Mouse (Mus musculus) cerebellum, postnatal 36 days (tissue): Measurements from ENCODE around the gene Cox5a.

ENCODE experiments used
- DNase-seq, 2 experiments: peaks; one replicate each; pipeline ENCODE4 v3.0.0; 2021 to 2022; ENCODE audit warnings: mixed read lengths in 2 of 2

The Cox5a gene

GRCm38 (mm10) chr9:57526435-57526834 lies 5.4 kb downstream of the Cox5a start:
- no peak for DNase-seq

GRCm38 (mm10) chr9:57531946-57532345 lies 10.9 kb downstream of the Cox5a start:
- no peak for DNase-seq

- DNase-seq: no peak
These were observed 15.3 kb downstream of the Cox5a start for GRCm38 (mm10) chr9:57536362-57536761.

- peak; percentile 92 for DNase-seq
These were observed 16.1 kb downstream of the Cox5a start, which contains the start of gene Fam219b for GRCm38 (mm10) chr9:57537044-57537727. Fam219b (plus strand) TSS chr9:57537528.

GRCm38 (mm10) chr9:57537728-57538181 lies 16.7 kb downstream of the Cox5a start:
- peak in 1 of 2 experiments; percentile 45 for DNase-seq

GRCm38 (mm10) chr9:57539550-57539949 lies 18.5 kb downstream of the Cox5a start:
- DNase-seq: no peak

GRCm38 (mm10) chr9:57541312-57541711 lies 20.2 kb downstream of the Cox5a start:
- DNase-seq: peak; percentile 47 to 65

GRCm38 (mm10) chr9:57543951-57544350 lies 22.9 kb downstream of the Cox5a start:
- no peak for DNase-seq

GRCm38 (mm10) chr9:57547287-57547686 lies 26.2 kb downstream of the Cox5a start:
- DNase-seq: peak; percentile 37 to 43

- DNase-seq: no peak
These were observed 26.8 kb downstream of the Cox5a start for GRCm38 (mm10) chr9:57547869-57548268.

GRCm38 (mm10) chr9:57549186-57549585 lies 28.1 kb downstream of the Cox5a start:
- peak in 1 of 2 experiments; percentile 29 for DNase-seq

GRCm38 (mm10) chr9:57550126-57550862 lies 29.2 kb downstream of the Cox5a start:
- DNase-seq: no peak

- DNase-seq: peak; percentile 68 to 72
These were observed 31.2 kb downstream of the Cox5a start, which contains the start of gene Mpi for GRCm38 (mm10) chr9:57552139-57552887. Mpi (minus strand) TSS chr9:57552763.

GRCm38 (mm10) chr9:57553119-57553518 lies 32.0 kb downstream of the Cox5a start:
- DNase-seq: no peak

GRCm38 (mm10) chr9:57554753-57555152 lies 33.7 kb downstream of the Cox5a start:
- no peak for DNase-seq

- DNase-seq: no peak
These were observed 36.1 kb downstream of the Cox5a start for GRCm38 (mm10) chr9:57557215-57557614.

GRCm38 (mm10) chr9:57558625-57559024 lies 37.6 kb downstream of the Cox5a start:
- no peak for DNase-seq

GRCm38 (mm10) chr9:57559568-57559967 lies 38.5 kb downstream of the Cox5a start:
- no peak for DNase-seq

- no peak for DNase-seq
These were observed 39.2 kb downstream of the Cox5a start for GRCm38 (mm10) chr9:57560263-57560662.

- peak; percentile 94 to 95 for DNase-seq
These were observed 40.0 kb downstream of the Cox5a start, which contains the start of gene Scamp2 for GRCm38 (mm10) chr9:57560861-57561710. Scamp2 (plus strand) TSS chr9:57560943.

GRCm38 (mm10) chr9:57561711-57562099 lies 40.6 kb downstream of the Cox5a start:
- no peak for DNase-seq

- no peak for DNase-seq
These were observed 41.9 kb downstream of the Cox5a start for GRCm38 (mm10) chr9:57562896-57563372.
